9 mouse cellular contexts compared by ENCODE assay signal in genomic region chr5:113491552-113491951, GRCm38 (mm10). TPM values are rescaled to one million over a fixed set of nuclear protein-coding genes. Genes with fewer than 3 reads are reported as not detected.
DNase-seq lines count a peak whose midpoint lies in the region; ATAC-seq and TF ChIP-seq lines count a peak whose summit lies in the region.
"Had no signal": no experiment of that assay in that cellular context is flagged by ENCODE, and none has a peak within 500 bp of the region (broad histone marks: within the 10 kb centered on the region; RNA-seq: fewer than 3 reads in every experiment).

No protein-coding gene starts in this region.

- no peak for DNase-seq in heart, adult 8-10 months (ENCODE audit: low spot score)
- DNase-seq in embryonic facial prominence, embryonic 10.5 days (ENCODE audit: low spot score) = no peak
- no peak for DNase-seq in hindbrain, embryonic 14.5 days (ENCODE audit: low spot score)
- no peak for DNase-seq in midbrain, postnatal 0 days (ENCODE audit: low spot score)
- no peak for DNase-seq in layer of hippocampus, adult 18-20 months (ENCODE audit: low spot score in 2 of 2)
- no peak for DNase-seq in adrenal gland, postnatal 14 days
- DNase-seq: thymus, postnatal 36 days had no signal

- H3K9ac ChIP-seq in heart, embryonic 16.5 days (ENCODE audit: low read length) = peak overlapping the region; percentile 79; the same call in 1 of the 2 replicates
- H3K9ac ChIP-seq in hindbrain, embryonic 14.5 days = peak overlapping the region; percentile 87
- peak overlapping the region; percentile 77 for H3K9ac ChIP-seq in midbrain, postnatal 0 days (replicated peaks; ENCODE audit: low read length, poor library complexity, severe bottlenecking)

- H3K9me3 ChIP-seq in heart, embryonic 16.5 days (replicated peaks; ENCODE audit: control insufficient read depth, low read length) = no peaks in the 10 kb centered on the region
- no peaks in the 10 kb centered on the region for H3K9me3 ChIP-seq in embryonic facial prominence, embryonic 10.5 days
- H3K9me3 ChIP-seq in hindbrain, embryonic 14.5 days (ENCODE audit: control insufficient read depth, low read length) = no peaks in the 10 kb centered on the region
- no peaks in the 10 kb centered on the region for H3K9me3 ChIP-seq in midbrain, postnatal 0 days (ENCODE audit: low read length)

- H3K36me3 ChIP-seq in heart, embryonic 16.5 days (ENCODE audit: control insufficient read depth, insufficient read depth) = no peaks in the 10 kb centered on the region
- H3K36me3 ChIP-seq in embryonic facial prominence, embryonic 10.5 days (replicated peaks) = no peaks in the 10 kb centered on the region
- H3K36me3 ChIP-seq in hindbrain, embryonic 14.5 days (replicated peaks; ENCODE audit: control insufficient read depth, insufficient read depth) = no peaks in the 10 kb centered on the region
- H3K36me3 ChIP-seq in midbrain, postnatal 0 days (ENCODE audit: insufficient read depth, low read length) = no peaks in the 10 kb centered on the region

- H3K4me3 ChIP-seq in heart, embryonic 16.5 days (ENCODE audit: low read length) = peak overlapping the region; percentile 61
- peak overlapping the region; percentile 69 for H3K4me3 ChIP-seq in embryonic facial prominence, embryonic 10.5 days
- H3K4me3 ChIP-seq in hindbrain, embryonic 14.5 days (replicated peaks; ENCODE audit: low read length) = peak overlapping the region; percentile 62
- peak overlapping the region; percentile 66 for H3K4me3 ChIP-seq in midbrain, postnatal 0 days (ENCODE audit: low read depth, low read length)

- no peak overlapping the region for H3K27ac ChIP-seq in heart, embryonic 16.5 days (ENCODE audit: low read length)
- no peak overlapping the region; the same call in 1 of the 2 replicates for H3K27ac ChIP-seq in embryonic facial prominence, embryonic 10.5 days (replicated peaks)
- no peak overlapping the region for H3K27ac ChIP-seq in hindbrain, embryonic 14.5 days
- no peak overlapping the region for H3K27ac ChIP-seq in midbrain, postnatal 0 days (ENCODE audit: low read depth, low read length)

- ATAC-seq in heart, embryonic 16.5 days (replicated peaks; ENCODE audit: extremely low read depth, insufficient read depth, low FRiP score) = no peak
- no peak for ATAC-seq in hindbrain, embryonic 14.5 days (ENCODE audit: low FRiP score)
- no peak for ATAC-seq in midbrain, postnatal 0 days (ENCODE audit: low FRiP score)
- no peak for ATAC-seq in frontal cortex, adult (ENCODE audit: low TSS enrichment)

- WGBS in heart, embryonic 16.5 days = 59% methylated on average over 4 of the region's 4 CpGs
- WGBS in embryonic facial prominence, embryonic 10.5 days = 67% methylated on average over 4 of the region's 4 CpGs
- WGBS in hindbrain, embryonic 14.5 days = 72% methylated on average over 4 of the region's 4 CpGs
- WGBS in midbrain, postnatal 0 days = 59% methylated on average over 4 of the region's 4 CpGs

- peak overlapping the region; percentile 88; the same call in 1 of the 2 replicates for H3K4me2 ChIP-seq in heart, embryonic 16.5 days (ENCODE audit: low read depth, low read length)
- peak overlapping the region; percentile 85 for H3K4me2 ChIP-seq in hindbrain, embryonic 14.5 days (replicated peaks)
- H3K4me2 ChIP-seq in midbrain, postnatal 0 days (ENCODE audit: low read depth, low read length, poor library complexity, severe bottlenecking) = peak overlapping the region; percentile 85

- peaks cover 13% of the 10 kb centered on the region for H3K4me1 ChIP-seq in heart, embryonic 16.5 days (ENCODE audit: control insufficient read depth, insufficient read depth, low read length)
- H3K4me1 ChIP-seq in embryonic facial prominence, embryonic 10.5 days = peaks cover 40% of the 10 kb centered on the region
- peaks cover 27% of the 10 kb centered on the region for H3K4me1 ChIP-seq in hindbrain, embryonic 14.5 days (replicated peaks; ENCODE audit: control insufficient read depth, insufficient read depth, low read length)
- peaks cover 12% of the 10 kb centered on the region; the same call in 1 of the 2 replicates for H3K4me1 ChIP-seq in midbrain, postnatal 0 days (ENCODE audit: insufficient read depth, low read length)

- TF ChIP-seq CTCF in midbrain, postnatal 0 days (IDR thresholded peaks at IDR 0.05) = no peak

- peaks cover 31% of the 10 kb centered on the region for H3K27me3 ChIP-seq in heart, embryonic 16.5 days (ENCODE audit: control insufficient read depth, insufficient read depth, low read length)
- peaks cover 66% of the 10 kb centered on the region for H3K27me3 ChIP-seq in embryonic facial prominence, embryonic 10.5 days (replicated peaks; ENCODE audit: low read depth, poor library complexity, severe bottlenecking)
- no peaks in the 10 kb centered on the region for H3K27me3 ChIP-seq in hindbrain, embryonic 14.5 days (ENCODE audit: control insufficient read depth, insufficient read depth, low read length)
- no peaks in the 10 kb centered on the region; the same call in 1 of the 2 replicates for H3K27me3 ChIP-seq in midbrain, postnatal 0 days (ENCODE audit: insufficient read depth, low read length)

RNA-seq across cellular contexts. Expression of gene Wscd2, which starts 1.4 kb away (rescaled TPM):
- polyA plus RNA-seq in heart, embryonic 16.5 days (2015; fragmentation: Nextera tagmentation; extraction: Ambion mirVana) = 1.5 and 1.9 TPM in 2 replicates
- under 1 TPM in 3 of 4 experiments, not detected in 1; 0.11 to 0.23 (median 0.16) TPM for total RNA-seq in heart, adult 8-10 months (2022)
- polyA plus RNA-seq in embryonic facial prominence, embryonic 10.5 days (2016; fragmentation: Nextera tagmentation; extraction: Ambion mirVana) = 4.2 and 5.4 TPM in 2 replicates
- polyA plus RNA-seq in hindbrain, embryonic 14.5 days (2014; fragmentation: Nextera tagmentation; extraction: Ambion mirVana) = 13.6 and 13.7 TPM in 2 replicates
- 26.4 and 28.8 TPM in 2 replicates for total RNA-seq in midbrain, postnatal 0 days (2014; rRNA removed)
- 11.7 and 13.2 TPM in 2 replicates for polyA plus RNA-seq in midbrain, postnatal 0 days (2015; fragmentation: Nextera tagmentation; extraction: Ambion mirVana)
- 10 to 100 TPM; 81.3 to 83.7 TPM for total RNA-seq in layer of hippocampus, adult 18-20 months (2021)
- 5.1 and 6.5 TPM in 2 replicates for total RNA-seq in adrenal gland, postnatal 14 days (2021)
